Mouse (Mus musculus): ENCODE results near the gene Mmp8. TPM values are rescaled to one million over a fixed set of nuclear protein-coding genes. Genes with fewer than 3 reads are reported as not detected.
A peak's percentile ranks its signal among the peaks of the same experiment; 100 is the strongest.

The Mmp8 gene
- 0.08 TPM in 1 of 2 replicates, not detected in the other for polyA plus RNA-seq (2014; fragmentation: Nextera tagmentation; extraction: Ambion mirVana)

DNA sequence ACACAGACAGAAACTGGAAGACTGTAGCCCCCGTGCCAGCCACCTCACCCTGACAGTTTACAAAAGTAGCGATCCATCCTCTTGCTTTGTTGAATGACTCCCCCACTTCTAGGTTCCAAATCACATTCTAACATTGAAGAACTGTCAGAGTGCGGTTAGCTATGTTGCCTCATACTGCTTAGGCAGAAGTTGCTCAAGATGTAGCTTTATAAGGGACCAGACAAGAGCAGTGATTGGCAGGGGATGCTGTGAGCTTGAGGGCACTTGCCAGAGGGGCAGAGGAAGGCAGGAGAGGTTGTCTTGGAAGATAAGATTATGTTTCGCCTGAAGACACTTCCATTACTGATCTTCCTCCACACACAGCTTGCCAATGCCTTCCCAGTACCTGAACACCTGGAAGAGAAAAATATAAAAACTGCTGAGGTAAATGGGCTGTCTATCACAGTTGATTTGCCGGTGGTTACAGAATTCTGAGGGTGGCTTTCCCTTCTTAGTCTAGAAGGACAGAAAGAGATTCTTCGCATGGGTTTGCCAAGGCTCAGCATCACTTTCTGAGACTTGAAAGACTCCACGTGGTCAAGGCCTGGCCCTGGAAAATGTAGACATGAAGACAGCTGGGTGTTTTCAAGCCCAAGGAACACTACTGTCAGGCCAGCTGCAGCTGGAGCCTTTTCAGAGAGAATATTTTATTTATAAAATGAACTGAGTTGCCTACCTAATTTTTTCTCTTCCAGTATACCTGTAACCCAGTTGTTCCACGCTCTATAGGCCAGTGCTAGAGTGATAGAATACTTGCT is at the start of gene Mmp8:
Mmp8 (plus strand) TSS at position 236 of the 797 bp plus-strand sequence.
- Histone ChIP-seq H3K36me3 (replicated peaks; ENCODE audit: control insufficient read depth, insufficient read depth, low read depth, low read length) (no peaks in the 10 kb centered on the region), H3K27me3 (ENCODE audit: control insufficient read depth, insufficient read depth, low read length) (no peaks in the 10 kb centered on the region), H3K9me3 (replicated peaks; ENCODE audit: control insufficient read depth, low read length) (no peaks in the 10 kb centered on the region), H3K9ac (replicated peaks; ENCODE audit: low read length) (no peak within 1 kb of the TSS), H3K4me3 (ENCODE audit: low read depth, low read length) (no peak within 1 kb of the TSS), H3K27ac (replicated peaks; ENCODE audit: low read depth, low read length) (no peak within 1 kb of the TSS), H3K4me2 (ENCODE audit: low read depth, low read length) (no peak within 1 kb of the TSS), H3K4me1 (ENCODE audit: control insufficient read depth, insufficient read depth, low read length) (no peaks in the 10 kb centered on the region)
- 85% methylated on average over 8 of the region's 8 CpGs for WGBS
- DNase-seq (ENCODE audit: low spot score) (no peak), ATAC-seq (replicated peaks; ENCODE audit: insufficient number of reproducible peaks, low FRiP score, low TSS enrichment, low read depth) (no peak)

DNA sequence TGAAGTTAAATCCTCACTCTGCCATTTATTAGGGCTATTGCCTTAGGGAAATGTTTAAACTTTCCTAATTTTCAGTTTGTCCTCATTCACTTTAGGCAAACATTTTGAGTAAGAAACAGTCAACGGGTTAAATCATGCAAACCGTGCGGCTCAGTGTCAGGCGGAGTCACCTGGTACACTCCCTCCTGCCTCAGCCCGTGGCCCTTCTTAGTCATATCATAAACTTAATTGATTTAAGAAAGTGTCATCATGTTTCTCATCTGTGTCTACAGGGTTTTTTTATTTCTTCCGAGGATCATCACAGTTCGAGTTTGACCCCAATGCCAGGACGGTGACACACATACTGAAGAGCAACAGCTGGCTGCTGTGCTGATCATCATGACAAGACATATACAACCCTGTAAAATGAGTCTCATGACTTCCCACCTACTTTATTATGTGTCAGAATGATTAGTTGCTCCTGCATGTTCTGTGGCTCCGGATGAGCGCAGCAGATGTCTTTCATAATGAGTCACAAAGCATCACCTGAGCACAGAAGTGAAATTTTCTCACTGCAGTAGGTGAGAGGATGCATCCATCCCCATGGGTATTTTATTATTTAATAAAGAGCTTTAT is 48.5 kb upstream of the Mmp8 start:
- H3K27ac ChIP-seq (replicated peaks; ENCODE audit: low read depth, low read length), result no peak overlapping the region
- DNase-seq (ENCODE audit: low spot score) (no peak), ATAC-seq (replicated peaks; ENCODE audit: insufficient number of reproducible peaks, low FRiP score, low TSS enrichment, low read depth) (no peak)
- H3K4me1 ChIP-seq (ENCODE audit: control insufficient read depth, insufficient read depth, low read length), result no peaks in the 10 kb centered on the region
- 91% methylated on average over 10 of the region's 10 CpGs for WGBS
- H3K36me3 ChIP-seq (replicated peaks; ENCODE audit: control insufficient read depth, insufficient read depth, low read depth, low read length), result no peaks in the 10 kb centered on the region
- no peak overlapping the region for H3K9ac ChIP-seq (replicated peaks; ENCODE audit: low read length)
- H3K4me3 ChIP-seq (ENCODE audit: low read depth, low read length), result no peak overlapping the region
- no peaks in the 10 kb centered on the region for H3K9me3 ChIP-seq (replicated peaks; ENCODE audit: control insufficient read depth, low read length)
- H3K4me2 ChIP-seq (ENCODE audit: low read depth, low read length), result no peak overlapping the region
- H3K27me3 ChIP-seq (ENCODE audit: control insufficient read depth, insufficient read depth, low read length), result no peaks in the 10 kb centered on the region

- H3K4me3 ChIP-seq (ENCODE audit: low read depth, low read length), result no peak overlapping the region
- no peaks in the 10 kb centered on the region for H3K4me1 ChIP-seq (ENCODE audit: control insufficient read depth, insufficient read depth, low read length)
- H3K9me3 ChIP-seq (replicated peaks; ENCODE audit: control insufficient read depth, low read length), result no peaks in the 10 kb centered on the region
- H3K27ac ChIP-seq (replicated peaks; ENCODE audit: low read depth, low read length), result no peak overlapping the region
- no peak for ATAC-seq (replicated peaks; ENCODE audit: insufficient number of reproducible peaks, low FRiP score, low TSS enrichment, low read depth)
- peak; percentile 1 for DNase-seq (ENCODE audit: low spot score)
- no peak overlapping the region for H3K4me2 ChIP-seq (ENCODE audit: low read depth, low read length)
- H3K27me3 ChIP-seq (ENCODE audit: control insufficient read depth, insufficient read depth, low read length), result no peaks in the 10 kb centered on the region
- WGBS, result 65% methylated on average over 4 of the region's 4 CpGs
- no peak overlapping the region for H3K9ac ChIP-seq (replicated peaks; ENCODE audit: low read length)
- no peaks in the 10 kb centered on the region for H3K36me3 ChIP-seq (replicated peaks; ENCODE audit: control insufficient read depth, insufficient read depth, low read depth, low read length)
These were observed 40.2 kb upstream of the Mmp8 start for GRCm38 (mm10) chr9:7517944-7518571.

DNA sequence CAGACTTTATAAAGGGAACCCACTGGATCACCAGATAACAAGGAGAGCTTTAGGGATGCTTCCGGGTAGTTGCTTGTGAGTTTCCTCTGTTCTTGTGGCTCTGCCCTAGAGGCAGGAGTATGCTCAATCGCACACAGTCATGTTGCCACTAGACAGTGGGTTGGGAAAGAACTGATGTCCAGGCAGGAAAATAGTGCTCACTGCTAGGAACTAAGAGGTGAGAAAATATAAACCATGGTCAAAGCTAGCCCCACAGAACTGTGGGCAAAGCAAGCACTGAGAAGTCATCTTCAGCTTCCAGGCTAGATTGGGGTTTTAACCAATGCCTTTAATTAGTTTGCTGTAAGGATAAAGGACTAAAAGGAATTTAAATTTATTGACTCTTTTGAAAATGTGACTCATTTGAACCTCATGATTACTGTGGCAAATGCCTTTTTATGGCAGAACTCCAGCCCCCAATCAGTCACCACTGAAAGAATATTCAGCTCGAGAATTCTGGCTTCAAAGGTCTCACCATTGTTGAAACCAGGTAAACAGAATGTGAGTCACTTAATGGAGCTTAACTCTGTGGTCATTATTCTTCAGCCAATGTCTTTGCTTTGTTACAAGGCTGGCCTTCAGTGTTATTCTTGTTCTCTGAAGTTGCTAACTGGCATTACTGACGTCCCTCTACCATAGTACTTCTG is 31.9 kb upstream of the Mmp8 start:
- Histone ChIP-seq H3K9ac (replicated peaks; ENCODE audit: low read length) (no peak overlapping the region), H3K4me2 (ENCODE audit: low read depth, low read length) (no peak overlapping the region), H3K27me3 (ENCODE audit: control insufficient read depth, insufficient read depth, low read length) (no peaks in the 10 kb centered on the region), H3K27ac (replicated peaks; ENCODE audit: low read depth, low read length) (no peak overlapping the region), H3K36me3 (replicated peaks; ENCODE audit: control insufficient read depth, insufficient read depth, low read depth, low read length) (no peaks in the 10 kb centered on the region), H3K9me3 (replicated peaks; ENCODE audit: control insufficient read depth, low read length) (no peaks in the 10 kb centered on the region), H3K4me1 (ENCODE audit: control insufficient read depth, insufficient read depth, low read length) (no peaks in the 10 kb centered on the region), H3K4me3 (ENCODE audit: low read depth, low read length) (no peak overlapping the region)
- 73% methylated on average over 4 of the region's 4 CpGs for WGBS
- DNase-seq (ENCODE audit: low spot score) (no peak), ATAC-seq (replicated peaks; ENCODE audit: insufficient number of reproducible peaks, low FRiP score, low TSS enrichment, low read depth) (no peak)

- no peaks in the 10 kb centered on the region for H3K4me1 ChIP-seq (ENCODE audit: control insufficient read depth, insufficient read depth, low read length)
- H3K4me2 ChIP-seq (ENCODE audit: low read depth, low read length), result no peak overlapping the region
- DNase-seq (ENCODE audit: low spot score) (no peak), ATAC-seq (replicated peaks; ENCODE audit: insufficient number of reproducible peaks, low FRiP score, low TSS enrichment, low read depth) (no peak)
- no peak overlapping the region for H3K27ac ChIP-seq (replicated peaks; ENCODE audit: low read depth, low read length)
- no peaks in the 10 kb centered on the region for H3K27me3 ChIP-seq (ENCODE audit: control insufficient read depth, insufficient read depth, low read length)
- H3K4me3 ChIP-seq (ENCODE audit: low read depth, low read length), result no peak overlapping the region
- no peaks in the 10 kb centered on the region for H3K9me3 ChIP-seq (replicated peaks; ENCODE audit: control insufficient read depth, low read length)
- H3K36me3 ChIP-seq (replicated peaks; ENCODE audit: control insufficient read depth, insufficient read depth, low read depth, low read length), result no peaks in the 10 kb centered on the region
- no peak overlapping the region for H3K9ac ChIP-seq (replicated peaks; ENCODE audit: low read length)
These were observed 15.5 kb upstream of the Mmp8 start for GRCm38 (mm10) chr9:7542763-7543162.

GRCm38 (mm10) chr9:7544923-7545457 is 13.3 kb upstream of the Mmp8 start:
- no peak overlapping the region for H3K4me2 ChIP-seq (ENCODE audit: low read depth, low read length)
- no peaks in the 10 kb centered on the region for H3K27me3 ChIP-seq (ENCODE audit: control insufficient read depth, insufficient read depth, low read length)
- no peak overlapping the region for H3K9ac ChIP-seq (replicated peaks; ENCODE audit: low read length)
- no peaks in the 10 kb centered on the region for H3K9me3 ChIP-seq (replicated peaks; ENCODE audit: control insufficient read depth, low read length)
- WGBS, result 75% methylated on average over 1 of the region's 1 CpGs
- DNase-seq (ENCODE audit: low spot score) (no peak), ATAC-seq (replicated peaks; ENCODE audit: insufficient number of reproducible peaks, low FRiP score, low TSS enrichment, low read depth) (no peak)
- no peak overlapping the region for H3K4me3 ChIP-seq (ENCODE audit: low read depth, low read length)
- H3K27ac ChIP-seq (replicated peaks; ENCODE audit: low read depth, low read length), result no peak overlapping the region
- no peaks in the 10 kb centered on the region for H3K4me1 ChIP-seq (ENCODE audit: control insufficient read depth, insufficient read depth, low read length)
- H3K36me3 ChIP-seq (replicated peaks; ENCODE audit: control insufficient read depth, insufficient read depth, low read depth, low read length), result no peaks in the 10 kb centered on the region

GRCm38 (mm10) chr9:7545471-7545870 is 12.8 kb upstream of the Mmp8 start:
- Histone ChIP-seq H3K9ac (replicated peaks; ENCODE audit: low read length) (no peak overlapping the region), H3K4me1 (ENCODE audit: control insufficient read depth, insufficient read depth, low read length) (no peaks in the 10 kb centered on the region), H3K4me3 (ENCODE audit: low read depth, low read length) (no peak overlapping the region), H3K4me2 (ENCODE audit: low read depth, low read length) (no peak overlapping the region), H3K9me3 (replicated peaks; ENCODE audit: control insufficient read depth, low read length) (no peaks in the 10 kb centered on the region), H3K27me3 (ENCODE audit: control insufficient read depth, insufficient read depth, low read length) (no peaks in the 10 kb centered on the region), H3K27ac (replicated peaks; ENCODE audit: low read depth, low read length) (no peak overlapping the region), H3K36me3 (replicated peaks; ENCODE audit: control insufficient read depth, insufficient read depth, low read depth, low read length) (no peaks in the 10 kb centered on the region)
- WGBS, result 34% methylated on average over 1 of the region's 1 CpGs
- DNase-seq (ENCODE audit: low spot score) (peak; percentile 31), ATAC-seq (replicated peaks; ENCODE audit: insufficient number of reproducible peaks, low FRiP score, low TSS enrichment, low read depth) (0 out of 2 replicates have a peak, but pooled peaks have one; percentile 44)

All from embryonic facial prominence, embryonic 11.5 days (tissue).